Mouse (Mus musculus) thymus, adult 2 months (tissue): ENCODE measurements around the gene Ets1. TPM values are rescaled to one million over a fixed set of nuclear protein-coding genes. Genes with fewer than 3 reads are reported as not detected.
A peak's percentile ranks its signal among the peaks of the same experiment; 100 is the strongest.

Experiments
- DNase-seq: peaks from one replicate; pipeline ENCODE4 v3.0.0; 2021
- H3K27ac ChIP-seq: fragments of 200-500 bp; 2 replicates; pipeline ENCODE4 v1.5.1; 2012; ENCODE audit warnings: low read length, control low read depth; ENCODE audit not compliant: control insufficient read depth, insufficient read depth
- H3K27me3 ChIP-seq: fragments of 200-500 bp; 2 replicates; pipeline ENCODE4 v1.6.1; 2012; ENCODE audit warnings: mild to moderate bottlenecking, low read length, moderate library complexity, mixed read lengths; ENCODE audit not compliant: control insufficient read depth, insufficient read depth
- H3K36me3 ChIP-seq: fragments of 200-500 bp; 2 replicates; pipeline ENCODE4 v1.6.1; 2012; ENCODE audit warnings: mild to moderate bottlenecking, low read length, moderate library complexity; ENCODE audit not compliant: control insufficient read depth, insufficient read depth
- H3K4me1 ChIP-seq: fragments of 200-500 bp; replicated peaks from 2 replicates; pipeline ENCODE4 v1.6.1; 2012; ENCODE audit warnings: low read length; ENCODE audit not compliant: control insufficient read depth, insufficient read depth
- H3K4me3 ChIP-seq: fragments of 200-500 bp; 2 replicates; pipeline ENCODE4 v1.5.1; 2012; ENCODE audit warnings: mild to moderate bottlenecking, low read length, control low read depth, moderate library complexity; ENCODE audit not compliant: control insufficient read depth, insufficient read depth
- CTCF ChIP-seq: fragments of 200-500 bp; IDR thresholded peaks from 2 replicates; pipeline ENCODE4 v1.5.1; 2012; ENCODE audit warnings: mild to moderate bottlenecking, control low read depth, low read length, moderate library complexity, borderline replicate concordance; ENCODE audit not compliant: control insufficient read depth, poor library complexity, insufficient read depth; ENCODE audit errors: extremely low read depth
- POLR2A ChIP-seq: fragments of 200-500 bp; IDR thresholded peaks from 2 replicates; pipeline ENCODE4 v1.6.1; 2012; ENCODE audit warnings: mild to moderate bottlenecking, low read length, control low read depth, moderate library complexity; ENCODE audit not compliant: control insufficient read depth, poor library complexity, insufficient read depth; ENCODE audit errors: extremely low read depth
- WGBS: fragments of 180-500 bp; shearing (Covaris S2); methylation state at CpG from one replicate; pipeline ENCODE4 v1.1.7; 2018; 5-methylcytosine and 5-hydroxymethylcytosine counted together
- polyA plus RNA-seq: library from polyadenylated mRNA; depleted of rRNA; stranded (reverse); fragments of >200 nt; gene quantifications from 2 replicates; pipeline ENCODE4 v1.2.3, GENCODE M21; 2012

Gene Ets1
- polyA plus RNA-seq, 1 experiment = 272 TPM

GRCm38 (mm10) chr9:32731787-32732186 is 95.8 kb downstream of the Ets1 start:
- DNase-seq = no peak
- TF ChIP-seq CTCF (no peak), POLR2A (no peak)
- 78% methylated on average over 9 of the region's 9 CpGs for WGBS
- Histone ChIP-seq H3K4me3 (no peak overlapping the region), H3K27me3 (no peaks in the 10 kb centered on the region), H3K27ac (peak overlapping the region; percentile 81), H3K4me1 (peaks cover 49% of the 10 kb centered on the region), H3K36me3 (peaks cover 100% of the 10 kb centered on the region)

DNA sequence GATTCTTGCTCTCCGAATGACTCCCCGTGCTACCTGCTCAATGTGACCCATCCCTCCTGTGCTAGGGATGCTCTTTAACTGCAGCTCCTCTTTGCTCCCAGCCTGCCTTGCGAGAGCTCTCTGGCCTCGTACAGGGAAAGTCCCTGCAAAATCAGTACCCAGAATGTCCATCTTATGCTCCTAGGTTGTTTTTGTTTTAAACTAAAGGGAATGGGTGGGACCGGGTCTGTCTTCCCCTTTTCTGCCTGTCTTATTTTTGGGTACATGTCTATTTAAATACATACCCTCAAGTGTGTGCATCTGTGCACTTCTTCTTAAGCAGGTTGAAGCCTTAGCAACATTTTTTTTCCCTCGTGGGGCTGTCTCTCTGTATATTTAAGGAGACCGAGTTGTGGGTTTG is 99.0 kb downstream of the Ets1 start:
- peaks cover 100% of the 10 kb centered on the region for H3K36me3 ChIP-seq

GRCm38 (mm10) chr9:32736051-32736450 is 100.0 kb downstream of the Ets1 start:
- 74% methylated on average over 9 of the region's 9 CpGs for WGBS
- Histone ChIP-seq H3K4me1 (peaks cover 53% of the 10 kb centered on the region), H3K27me3 (no peaks in the 10 kb centered on the region), H3K36me3 (peaks cover 97% of the 10 kb centered on the region), H3K4me3 (no peak overlapping the region), H3K27ac (peak overlapping the region; percentile 76)
- TF ChIP-seq CTCF = no peak
- TF ChIP-seq POLR2A = no peak
- no peak for DNase-seq

More for the DNA sequence above, 99.0 kb downstream of the Ets1 start:
- TF ChIP-seq POLR2A (no peak), CTCF (no peak)
- H3K4me1 ChIP-seq = peaks cover 53% of the 10 kb centered on the region
- DNase-seq = no peak
- 80% methylated on average over 7 of the region's 7 CpGs for WGBS
- no peak overlapping the region for H3K4me3 ChIP-seq
- peak overlapping the region; percentile 5; the same call in 1 of the 2 replicates for H3K27ac ChIP-seq
- no peaks in the 10 kb centered on the region for H3K27me3 ChIP-seq

DNA sequence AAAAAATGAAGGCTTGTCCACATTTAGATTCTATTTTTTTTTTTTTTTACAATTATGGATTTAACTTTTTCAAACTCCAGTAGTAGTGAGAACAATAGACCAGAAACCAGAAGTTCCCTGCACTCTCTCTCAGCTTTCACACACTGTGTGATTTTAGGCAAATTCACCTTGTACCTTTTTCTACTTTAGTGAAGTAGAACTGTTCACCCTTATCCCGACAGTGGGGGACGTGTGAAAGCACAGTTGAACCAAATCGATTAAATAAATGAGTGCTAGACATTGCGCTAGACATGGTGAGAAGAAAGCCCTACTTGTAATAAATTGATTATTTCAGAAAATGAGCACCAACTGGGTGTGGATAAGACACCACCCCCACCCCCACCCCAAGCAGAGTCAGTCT is 104.0 kb downstream of the Ets1 start:
- Histone ChIP-seq H3K27ac (peak overlapping the region; percentile 93), H3K4me3 (no peak overlapping the region), H3K27me3 (no peaks in the 10 kb centered on the region), H3K4me1 (peaks cover 67% of the 10 kb centered on the region), H3K36me3 (peaks cover 95% of the 10 kb centered on the region)
- 89% methylated on average over 4 of the region's 4 CpGs for WGBS
- no peak for TF ChIP-seq CTCF
- TF ChIP-seq POLR2A = no peak
- DNase-seq = no peak

GRCm38 (mm10) chr9:32740751-32741387 is 104.8 kb downstream of the Ets1 start:
- no peak for TF ChIP-seq CTCF
- TF ChIP-seq POLR2A = no peak
- Histone ChIP-seq H3K27me3 (no peaks in the 10 kb centered on the region), H3K4me1 (peaks cover 67% of the 10 kb centered on the region), H3K27ac (peak overlapping the region; percentile 93), H3K36me3 (peaks cover 93% of the 10 kb centered on the region), H3K4me3 (no peak overlapping the region)
- WGBS = 6% methylated on average over 12 of the region's 12 CpGs
- DNase-seq = peak; percentile 76

DNA sequence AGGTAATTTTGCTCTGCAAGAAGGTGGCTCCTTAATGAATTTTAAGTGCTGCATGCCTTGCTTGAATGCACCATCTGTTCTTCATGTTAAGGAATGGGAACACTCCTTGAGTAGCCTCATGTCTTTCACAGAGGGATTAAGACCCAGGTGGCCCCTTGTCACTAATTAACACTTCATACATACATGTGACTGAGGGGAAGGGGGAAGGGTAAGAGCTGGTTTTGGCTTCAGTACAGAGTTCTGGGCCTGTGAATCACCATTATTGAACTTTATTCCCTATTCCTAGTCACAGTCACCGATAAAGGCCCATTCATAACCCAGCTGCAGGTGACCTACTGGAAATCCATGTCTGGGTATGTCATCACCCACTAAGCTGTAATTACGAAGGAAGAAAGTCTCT is 105.7 kb downstream of the Ets1 start:
- Histone ChIP-seq H3K4me1 (peaks cover 65% of the 10 kb centered on the region), H3K27ac (peak overlapping the region; percentile 4; the same call in 1 of the 2 replicates), H3K36me3 (peaks cover 85% of the 10 kb centered on the region), H3K27me3 (no peaks in the 10 kb centered on the region), H3K4me3 (no peak overlapping the region)
- WGBS = 92% methylated on average over 2 of the region's 2 CpGs
- DNase-seq = no peak
- TF ChIP-seq CTCF = no peak
- TF ChIP-seq POLR2A = no peak
